Mouse (Mus musculus) spleen, postnatal 14 days (tissue): ENCODE measurements around the gene Nsf.

Experiments used
- DNase-seq, 2 experiments: peaks; one replicate each; pipeline ENCODE4 v3.0.0; 2021 to 2022; ENCODE audit warnings: low spot score in 2 of 2

Nsf gene

DNA sequence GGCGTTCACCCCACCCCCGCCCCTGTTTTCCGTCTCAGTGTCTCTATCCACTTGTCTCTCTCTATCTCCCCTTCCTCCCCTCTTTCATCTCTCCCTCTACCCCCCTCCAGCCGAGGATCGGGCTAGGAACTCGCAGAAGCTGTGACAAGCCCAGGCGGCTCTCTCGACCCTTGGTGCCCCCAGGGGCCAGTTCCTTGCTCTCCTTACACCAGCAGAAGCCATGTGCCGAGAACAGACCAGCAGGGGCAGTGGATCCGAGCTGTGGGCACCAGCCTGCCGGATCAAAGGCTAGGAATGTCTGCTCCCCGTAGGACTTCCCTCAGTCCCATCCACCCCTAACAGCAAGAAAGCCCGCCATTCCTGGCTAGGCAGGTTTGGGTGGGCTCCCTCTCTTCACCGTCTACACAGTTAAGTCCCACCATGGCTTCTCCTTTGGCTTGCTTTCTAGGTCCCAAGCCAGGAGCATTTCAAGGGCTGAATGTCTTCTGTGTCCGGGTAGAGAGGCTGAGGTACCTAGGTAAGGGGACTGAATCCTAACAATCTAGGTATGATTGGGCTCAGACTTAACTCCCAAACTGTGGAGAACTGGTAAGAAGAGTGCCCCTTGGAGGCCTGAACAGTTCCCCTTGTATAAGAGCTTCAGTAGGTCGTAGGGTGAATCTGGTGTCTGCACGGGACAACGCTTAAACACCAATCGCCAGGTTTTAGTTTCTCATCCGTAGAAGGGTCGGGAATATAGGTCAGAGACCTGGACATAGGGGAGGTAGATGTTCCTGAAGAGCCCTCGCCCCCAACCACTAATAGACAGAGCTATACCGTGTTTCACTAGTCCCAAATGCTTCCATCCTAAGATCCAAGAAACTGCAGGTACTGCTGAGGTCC, 181.1 kb downstream of the Nsf start:
- no peak for DNase-seq
